Mouse (Mus musculus) cerebellum, adult (tissue): ENCODE results near the gene Orai1.

Experiments
- ATAC-seq: cut with Nextera tagmentation; 2 replicates; pipeline ENCODE4 v1.9.2; 2017; ENCODE audit warnings: mild to moderate bottlenecking, moderate library complexity, mixed read lengths; ENCODE audit not compliant: insufficient number of reproducible peaks, low FRiP score, low TSS enrichment

Gene Orai1

DNA sequence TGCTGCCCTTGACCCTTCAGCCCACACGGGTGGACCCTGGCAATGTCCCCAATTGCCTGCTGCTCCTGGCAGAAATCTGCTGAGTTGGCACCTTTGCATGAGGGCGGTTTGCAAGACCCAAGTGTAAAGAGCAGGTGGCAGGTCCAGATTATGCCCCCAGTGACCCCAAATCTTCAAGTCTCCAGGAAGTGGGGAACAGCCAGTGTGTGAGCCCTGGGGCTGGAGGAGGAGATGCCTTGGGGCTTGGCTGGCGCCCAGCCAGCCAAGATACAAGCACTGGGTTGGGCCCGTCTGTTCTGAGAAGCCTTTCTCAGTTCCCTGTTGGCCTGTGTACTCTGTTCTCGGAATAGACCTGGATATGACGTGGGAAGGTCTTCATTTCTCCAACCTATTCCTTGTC is 12.6 kb downstream of the Orai1 start:
- ATAC-seq = no peak

DNA sequence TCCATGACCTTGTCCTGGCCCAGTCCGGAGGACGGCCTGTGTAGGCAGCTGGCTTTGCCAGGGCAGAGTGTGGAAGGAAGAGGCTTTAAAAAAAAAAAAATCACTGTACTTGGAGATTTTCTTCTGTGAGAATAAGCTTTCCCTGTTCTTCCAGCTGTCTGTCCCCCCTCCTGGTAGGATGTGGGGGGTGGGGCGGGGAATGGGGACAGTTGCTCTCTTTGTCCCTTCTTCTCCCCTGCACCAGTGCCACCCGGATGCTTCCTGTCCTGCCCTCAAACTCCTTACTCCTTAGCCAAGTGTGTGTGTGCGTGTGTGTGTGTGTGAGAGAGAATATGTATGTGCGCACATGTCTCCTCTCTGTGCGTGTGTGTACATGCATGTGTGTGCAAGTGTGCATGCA is 14.9 kb downstream of the Orai1 start:
- ATAC-seq = no peak

DNA sequence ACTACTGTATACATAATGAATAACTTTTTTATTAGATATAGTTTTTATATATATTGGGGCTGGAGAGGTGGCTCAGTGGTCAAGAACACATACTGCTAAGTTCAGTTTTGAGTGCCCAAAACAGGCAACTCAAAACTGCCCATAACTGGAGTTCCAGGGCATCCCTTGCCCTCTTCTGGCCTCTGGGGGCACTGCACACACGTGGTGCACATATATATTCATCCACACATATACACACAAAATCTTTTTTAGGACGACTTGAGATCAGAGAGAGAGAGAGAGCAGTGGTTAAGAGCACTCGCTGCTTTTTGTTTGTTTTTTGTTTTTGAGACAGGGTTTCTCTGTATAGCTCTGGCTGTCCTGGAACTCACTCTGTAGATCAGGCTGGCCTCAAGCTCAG is 16.4 kb downstream of the Orai1 start:
- ATAC-seq = no peak

DNA sequence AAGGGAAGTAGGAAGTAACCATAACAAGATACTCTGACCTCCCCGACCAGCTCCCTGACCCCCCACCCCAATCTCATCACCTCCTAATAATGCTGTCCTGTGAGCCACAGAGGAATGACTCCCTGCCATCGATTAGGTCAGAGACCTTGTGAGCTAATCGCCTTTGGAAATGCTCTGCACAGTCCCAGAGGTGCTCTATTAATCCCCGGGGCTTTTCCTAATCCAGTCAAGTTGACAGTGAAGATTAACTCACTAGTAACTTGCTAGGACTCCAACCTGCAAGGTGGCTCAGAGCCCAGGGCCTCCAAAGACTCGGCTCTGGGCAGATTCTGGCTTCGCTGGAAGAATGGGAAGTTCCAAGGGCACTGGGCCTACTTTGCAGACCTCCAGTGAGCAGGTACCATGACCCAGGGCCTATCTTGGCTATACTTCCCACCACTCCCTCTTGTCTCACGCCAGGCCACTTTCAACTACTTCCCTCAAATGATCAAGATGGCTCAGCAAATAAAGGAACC is 18.8 kb downstream of the Orai1 start:
- no peak for ATAC-seq

DNA sequence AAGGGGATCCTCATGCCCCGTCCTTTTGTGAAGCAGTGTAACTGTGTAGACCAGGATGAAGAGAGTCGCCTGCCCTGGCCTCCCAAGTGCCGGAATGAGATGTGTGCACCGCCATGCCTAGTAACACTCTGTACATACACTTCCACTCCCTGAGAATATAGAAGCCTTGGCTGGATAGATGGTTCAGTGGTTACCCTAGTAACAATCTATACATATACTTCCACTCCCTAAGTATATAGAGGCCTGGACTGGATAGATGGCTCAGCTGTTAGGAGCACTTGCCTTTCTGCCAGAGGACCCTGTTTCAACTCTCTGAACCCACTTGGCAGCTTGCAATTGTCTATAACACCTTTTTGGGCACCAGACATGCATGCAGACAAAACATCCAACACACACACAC is 20.2 kb downstream of the Orai1 start:
- no peak for ATAC-seq

DNA sequence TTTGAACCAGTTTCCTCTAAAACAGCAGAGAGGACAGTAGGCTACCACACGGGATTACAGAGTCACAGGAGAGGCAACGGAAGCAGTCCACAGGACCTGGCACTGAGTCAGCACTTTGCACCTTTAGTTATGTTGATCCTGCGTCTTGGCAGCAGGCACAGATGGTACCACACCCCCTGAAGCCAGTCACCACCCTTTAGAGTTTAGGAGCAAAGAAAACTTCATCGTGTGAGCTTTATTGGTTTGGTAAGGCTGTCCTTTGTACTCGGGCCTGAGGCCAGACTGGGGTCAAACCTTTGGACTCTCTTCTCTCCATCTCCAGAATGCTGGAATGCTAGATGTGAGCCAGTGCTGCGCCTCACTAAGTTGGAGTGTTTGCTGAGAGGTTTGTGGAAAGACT is 20.7 kb downstream of the Orai1 start:
- ATAC-seq = no peak

DNA sequence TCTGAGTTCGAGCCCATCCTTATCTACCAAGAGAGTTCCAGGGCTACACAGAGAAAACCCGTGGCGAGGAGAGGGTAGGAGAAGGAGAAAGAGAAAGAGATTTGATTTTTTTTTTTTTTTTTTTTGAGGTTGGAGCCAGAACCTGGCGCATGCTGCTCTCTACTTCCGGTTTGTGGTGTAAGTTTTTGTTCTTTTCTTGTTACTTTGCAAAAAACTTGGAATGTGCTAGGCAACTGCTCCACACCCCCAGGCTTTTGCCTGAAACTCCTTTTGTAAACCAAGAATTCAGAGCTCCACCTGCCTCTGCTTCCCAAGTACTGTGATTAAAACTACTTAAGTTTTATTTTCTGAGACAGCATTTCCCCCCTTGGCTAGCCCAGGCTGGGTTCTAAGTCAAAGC is 23.2 kb downstream of the Orai1 start:
- no peak for ATAC-seq

DNA sequence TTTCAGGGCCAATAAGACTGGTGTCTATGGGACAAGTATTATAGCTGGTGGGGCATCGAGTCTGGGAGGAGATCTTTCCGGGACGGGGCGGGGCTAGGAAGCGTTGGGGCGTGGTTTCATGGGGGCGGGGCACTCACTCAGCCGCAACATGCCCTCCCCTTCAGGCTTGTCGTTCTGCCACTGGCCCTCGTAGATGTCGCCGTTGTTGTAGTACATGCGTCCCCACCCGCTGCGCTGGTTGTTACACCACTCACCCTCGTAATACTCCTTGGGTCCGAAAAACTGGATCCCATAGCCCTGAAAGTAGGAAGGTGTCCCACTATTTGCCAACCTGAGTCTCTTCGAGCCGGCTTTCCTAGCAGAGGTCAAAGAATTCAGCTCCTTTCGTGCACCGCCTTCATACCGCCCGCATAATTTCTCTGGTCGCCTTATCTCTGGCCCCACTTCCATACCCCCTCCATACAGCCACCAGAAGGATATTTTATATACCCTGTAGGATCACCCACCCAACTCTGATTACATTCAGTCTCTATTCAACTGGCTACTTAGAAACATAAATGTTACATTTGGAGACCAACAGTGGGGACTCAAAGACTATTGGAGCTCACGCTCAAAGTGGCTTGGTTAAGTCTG is 24.4 kb downstream of the Orai1 start:
- ATAC-seq = no peak

DNA sequence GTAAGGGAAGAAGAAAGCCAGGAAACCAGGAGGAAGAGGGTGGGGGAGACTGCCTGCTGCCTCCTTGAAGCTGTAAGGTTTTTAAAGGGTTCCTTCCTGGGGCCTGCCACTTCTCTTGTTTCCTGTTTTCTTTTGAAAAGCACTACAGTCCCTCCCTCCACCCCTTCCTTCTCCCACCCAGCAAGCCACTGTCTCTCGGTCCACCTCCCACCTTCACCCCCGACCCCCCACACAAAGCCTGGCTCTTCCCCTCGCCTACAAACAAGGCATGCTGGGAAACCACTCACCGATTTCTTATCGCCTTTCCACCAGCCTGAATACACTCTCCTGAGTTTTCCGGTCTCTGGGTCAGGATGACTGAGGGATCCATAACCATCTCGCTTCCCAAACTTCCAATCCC is 25.9 kb downstream of the Orai1 start:
- ATAC-seq = no peak

DNA sequence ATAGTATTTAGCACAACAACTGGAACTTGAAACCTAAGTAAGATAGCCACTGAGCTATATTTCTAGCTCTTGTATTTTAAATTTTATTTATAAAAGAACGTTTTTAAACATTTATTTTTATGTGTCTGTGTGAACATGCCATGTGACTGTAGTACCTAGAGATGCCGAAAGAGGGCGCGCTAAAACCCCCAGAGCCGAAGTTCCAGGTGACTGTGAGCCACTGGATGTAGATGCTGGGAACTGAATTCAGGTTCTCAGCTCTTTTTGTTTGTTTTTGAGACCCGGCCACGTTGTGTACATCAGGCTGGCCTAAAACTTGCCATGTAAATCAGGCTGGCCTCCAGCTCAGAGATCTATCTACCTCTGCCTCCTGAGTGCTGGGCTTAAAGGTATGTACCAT is 29.0 kb downstream of the Orai1 start:
- ATAC-seq = no peak

DNA sequence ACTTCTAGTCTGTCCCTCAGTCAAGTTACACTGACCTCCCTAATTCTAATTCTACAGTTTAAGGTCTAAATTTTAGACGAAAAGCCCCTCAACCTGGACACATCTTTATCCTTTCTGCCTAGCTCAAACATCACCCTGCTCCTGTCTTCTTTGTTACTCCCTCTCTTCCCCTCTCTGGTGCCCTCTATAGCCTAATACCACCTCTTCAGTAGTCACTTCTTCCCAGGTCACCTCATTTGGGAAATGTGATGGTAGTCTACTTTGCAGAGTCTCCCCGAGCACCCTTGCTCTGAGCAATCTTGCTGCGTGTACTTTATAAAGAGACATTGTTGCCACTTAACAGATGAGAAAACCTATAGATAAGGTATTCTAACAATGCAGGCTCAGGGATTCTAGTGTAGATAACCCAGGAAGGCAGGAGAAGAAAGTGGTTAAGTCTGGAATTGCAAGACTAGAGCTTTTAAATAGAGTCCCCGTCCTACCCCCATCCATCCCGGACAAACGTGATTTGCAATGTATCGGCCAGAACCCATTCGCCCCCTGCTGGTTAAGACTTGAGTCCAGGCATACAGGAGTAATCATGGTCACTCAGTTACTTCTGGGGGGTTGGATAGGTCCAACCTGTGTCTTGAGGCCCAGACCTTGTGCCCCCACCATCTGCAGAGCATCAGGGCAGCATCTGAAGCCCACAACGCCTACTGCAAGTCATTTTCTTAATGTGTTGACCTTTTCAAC is 30.9 kb downstream of the Orai1 start:
- no peak for ATAC-seq

DNA sequence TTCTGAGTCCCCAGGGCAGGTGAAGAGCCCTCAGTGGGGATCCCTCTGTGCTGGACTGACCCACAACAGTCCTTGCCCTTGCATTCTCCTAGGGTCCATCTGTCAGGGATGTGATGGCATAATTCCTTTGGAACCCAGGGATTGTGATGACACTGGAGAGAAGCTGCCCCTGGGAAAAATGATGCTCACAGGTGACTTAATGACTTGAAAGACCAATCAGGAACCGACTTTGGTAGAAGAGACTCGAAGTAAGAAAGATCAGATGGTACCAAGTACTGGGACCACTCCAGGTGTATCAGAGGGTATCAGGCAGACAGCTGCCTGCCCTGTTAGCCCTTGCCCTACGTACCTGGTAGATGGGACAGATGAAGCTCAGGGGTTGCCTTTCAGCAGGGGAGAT is 32.0 kb downstream of the Orai1 start, which contains the start of gene Morn3:
Morn3 (minus strand) TSS at position 101 of the 400 bp plus-strand sequence.
- no peak for ATAC-seq

DNA sequence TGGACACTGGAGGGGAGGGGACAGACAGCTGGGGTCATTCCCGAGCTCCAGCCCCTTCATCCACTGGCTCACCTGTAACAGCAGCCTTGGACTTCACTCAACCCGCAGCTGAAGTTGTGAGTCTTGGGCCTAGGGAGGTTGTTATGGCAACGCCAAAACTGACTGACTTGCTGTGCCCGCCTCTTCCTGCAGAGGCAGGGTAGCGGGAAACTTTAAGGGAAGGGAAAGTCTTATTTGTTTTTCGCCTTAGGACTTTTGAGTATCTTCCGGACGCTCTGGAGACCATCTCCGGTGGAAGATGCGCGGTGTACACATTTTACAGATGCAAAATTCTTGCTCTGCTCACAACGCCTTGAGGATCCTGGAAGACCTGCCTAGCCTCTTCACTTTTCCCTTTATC is 34.4 kb downstream of the Orai1 start:
- ATAC-seq = no peak

DNA sequence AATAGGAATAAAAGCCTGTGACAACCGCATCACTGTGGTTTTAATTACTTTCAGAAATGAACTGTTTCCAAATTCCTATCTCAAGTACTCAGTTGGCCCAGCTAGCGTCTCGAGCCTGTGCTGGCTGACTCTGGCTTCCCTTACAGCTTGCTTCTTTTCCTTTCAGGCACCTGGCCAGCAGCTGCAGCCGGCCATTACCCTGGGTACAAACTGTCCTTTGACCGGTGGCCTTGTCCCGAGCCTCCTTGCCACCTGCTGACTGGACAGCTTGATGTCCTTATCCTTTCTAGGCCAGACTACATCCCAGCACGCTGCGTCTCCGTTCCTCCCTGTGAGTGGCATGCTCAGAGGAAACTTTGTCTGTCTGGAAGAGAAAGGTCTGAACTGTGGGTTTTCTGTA is 36.0 kb downstream of the Orai1 start:
- ATAC-seq = no peak

DNA sequence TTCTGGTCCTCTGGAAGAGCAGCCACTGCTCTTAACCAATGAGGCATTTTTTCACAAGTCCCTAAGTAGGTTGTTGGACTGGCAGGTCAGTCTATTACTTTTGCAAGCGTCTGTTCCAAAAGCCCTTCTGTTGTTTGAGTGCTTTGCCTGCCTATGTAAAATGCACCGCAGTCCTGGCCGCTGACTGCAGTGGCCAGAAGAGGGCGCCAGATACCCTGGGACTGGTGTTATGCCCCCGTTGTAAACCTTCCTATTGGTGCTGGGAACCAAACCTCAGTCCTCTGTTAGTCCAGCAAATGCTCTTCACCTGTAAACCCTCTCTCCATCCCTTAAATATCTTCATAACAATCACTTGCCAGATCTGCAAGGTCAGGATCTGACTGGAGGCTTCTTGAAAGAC is 36.9 kb downstream of the Orai1 start:
- ATAC-seq = no peak

DNA sequence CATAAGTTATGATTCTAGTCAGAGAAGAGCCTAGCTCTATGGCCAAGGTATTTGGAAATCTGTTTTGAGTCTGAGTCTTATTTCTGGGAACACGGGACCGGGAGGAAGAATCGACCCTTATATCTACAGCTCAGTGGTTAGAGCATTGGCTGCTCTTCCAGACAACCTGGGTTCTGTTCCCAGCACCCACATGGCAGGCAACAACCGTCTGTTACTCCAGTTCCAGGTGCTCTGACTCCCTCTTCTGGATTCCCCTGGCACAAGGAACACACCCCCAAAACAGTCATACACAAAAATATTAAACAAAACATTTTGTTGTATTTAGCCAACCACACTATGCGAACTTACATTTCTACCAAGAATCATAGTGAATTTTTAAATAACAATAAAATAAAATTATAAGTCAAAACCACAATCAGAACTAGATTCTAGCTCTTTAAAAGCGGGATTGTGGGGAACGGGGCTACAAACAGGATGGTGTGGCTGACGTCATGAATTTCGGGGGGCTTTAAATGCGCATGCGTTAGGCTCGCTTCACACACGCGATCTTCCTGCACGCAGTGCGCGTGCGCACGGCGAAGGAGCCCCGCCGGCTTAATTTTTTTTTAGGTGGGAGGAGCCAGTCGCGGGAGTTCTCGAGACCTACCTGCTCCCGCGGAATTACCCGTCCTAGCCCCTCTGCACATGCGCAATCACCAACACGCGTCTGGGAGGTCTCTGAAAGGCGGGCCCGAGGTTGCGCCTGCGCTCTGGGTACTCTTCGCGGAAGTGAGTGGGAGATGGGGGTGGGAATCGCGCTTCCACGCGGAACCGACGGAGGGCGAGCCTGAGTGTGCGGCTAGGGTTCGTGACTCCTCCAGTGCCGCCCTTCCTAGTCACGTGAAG is 42.7 kb downstream of the Orai1 start:
- peak; percentile 98 for ATAC-seq

DNA sequence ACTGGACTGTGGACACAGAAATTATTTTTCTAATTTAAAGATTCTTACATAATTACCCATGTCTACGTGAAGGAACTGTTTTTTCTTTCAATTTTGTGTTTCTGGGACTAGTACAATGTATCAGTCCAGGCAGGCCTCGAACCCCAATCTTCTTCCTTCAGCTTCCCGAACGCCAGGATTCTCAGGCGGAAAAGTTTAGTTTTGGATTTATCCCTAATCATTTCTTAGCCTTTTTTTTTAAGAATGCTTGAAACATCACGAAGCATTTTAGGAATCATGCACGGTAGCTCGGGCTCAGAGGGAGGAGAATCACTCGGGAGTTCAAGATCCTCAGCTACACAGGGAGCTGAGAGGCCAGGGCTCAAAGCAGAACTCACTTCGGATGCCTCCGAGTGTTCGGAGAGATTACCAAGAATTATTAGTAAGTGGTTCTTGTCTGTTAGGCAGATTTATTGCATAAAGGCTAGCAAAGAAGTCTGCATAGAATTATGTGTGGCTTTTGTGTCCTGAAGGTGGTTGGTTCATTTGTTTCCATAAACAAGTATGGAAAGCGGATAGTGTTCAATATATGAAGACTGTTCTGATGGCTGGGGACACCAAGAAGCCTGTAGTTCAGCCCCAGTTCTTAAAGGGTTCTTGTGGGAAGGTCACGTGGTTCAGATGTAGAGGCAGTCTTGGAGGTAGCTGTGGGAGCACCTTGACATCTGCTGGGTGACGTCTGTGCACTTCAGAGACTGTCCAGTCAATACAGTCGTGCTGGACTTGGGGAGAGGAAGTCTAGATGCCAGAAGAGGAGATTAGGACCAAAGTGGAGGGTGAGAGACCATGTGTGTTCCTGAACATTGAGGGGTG is 43.6 kb downstream of the Orai1 start:
- ATAC-seq = no peak

DNA sequence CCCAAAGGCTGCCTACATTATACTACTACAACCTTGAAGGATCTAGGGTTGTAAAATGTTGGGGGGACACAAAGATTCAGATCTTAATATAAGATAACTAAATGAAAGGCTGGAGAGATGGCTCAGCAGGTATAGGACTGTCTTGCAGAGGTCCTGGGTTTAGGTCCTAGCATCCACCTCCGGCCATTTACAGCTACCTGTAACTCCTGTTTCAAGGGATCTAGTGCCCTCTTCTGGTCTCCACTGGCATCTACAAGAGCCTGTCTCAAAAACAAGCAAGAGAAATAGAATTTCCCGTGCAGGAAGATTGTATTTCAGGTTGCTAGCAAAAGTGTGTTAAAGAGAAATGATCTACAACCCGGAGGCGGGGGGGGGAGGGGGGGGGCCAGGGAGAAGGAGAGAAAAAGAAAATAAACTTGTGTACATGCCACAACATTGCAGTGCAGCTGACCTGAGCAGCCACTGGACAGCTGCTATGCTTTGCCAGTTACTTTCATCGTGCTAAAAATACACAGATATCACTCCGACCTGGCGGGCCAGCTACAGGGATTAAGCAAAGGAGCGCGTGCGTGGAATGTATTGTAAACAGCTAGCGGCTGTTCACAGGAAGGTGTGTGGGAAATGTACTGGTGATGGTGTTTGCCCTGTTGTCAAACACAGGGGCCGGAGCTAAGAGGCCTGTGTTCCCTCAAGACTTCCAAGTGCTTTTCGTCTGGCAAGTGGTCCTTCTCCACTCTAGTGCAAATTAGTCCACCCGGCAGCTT is 45.1 kb downstream of the Orai1 start:
- no peak for ATAC-seq

DNA sequence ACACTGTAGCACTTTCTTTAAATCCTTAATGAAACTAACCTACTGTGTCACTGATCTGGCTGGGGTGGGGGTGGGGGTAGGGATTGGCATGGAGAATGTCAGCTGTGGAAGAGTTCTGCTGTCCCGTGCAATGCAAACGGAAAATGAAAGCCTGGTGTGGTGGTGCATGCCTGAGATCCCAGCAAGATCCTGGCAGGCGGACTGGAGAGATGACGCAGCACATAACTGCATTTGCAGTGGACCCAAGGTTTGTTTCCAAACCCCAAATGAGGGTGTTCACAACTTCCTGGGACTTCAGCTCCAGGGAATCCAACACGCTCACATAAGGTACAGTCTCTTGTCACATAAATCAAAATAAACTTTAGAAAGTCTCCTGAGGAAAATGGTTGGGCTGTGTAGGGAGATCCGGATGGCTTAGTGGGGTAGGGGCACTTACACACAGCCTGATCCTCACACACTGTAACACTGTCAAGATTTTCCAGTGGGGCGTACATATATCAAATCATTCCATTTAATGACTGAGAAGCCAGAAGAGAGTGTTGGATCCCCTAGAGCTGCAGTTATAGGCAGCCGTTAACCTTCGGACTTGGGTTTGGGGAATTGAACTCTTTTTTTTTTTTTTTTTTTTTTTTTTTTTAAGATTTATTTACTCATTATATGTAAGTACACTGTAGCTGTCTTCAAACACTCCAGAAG is 46.0 kb downstream of the Orai1 start:
- ATAC-seq = no peak
